Mouse (Mus musculus): ENCODE data around the gene Cd274.

DNA sequence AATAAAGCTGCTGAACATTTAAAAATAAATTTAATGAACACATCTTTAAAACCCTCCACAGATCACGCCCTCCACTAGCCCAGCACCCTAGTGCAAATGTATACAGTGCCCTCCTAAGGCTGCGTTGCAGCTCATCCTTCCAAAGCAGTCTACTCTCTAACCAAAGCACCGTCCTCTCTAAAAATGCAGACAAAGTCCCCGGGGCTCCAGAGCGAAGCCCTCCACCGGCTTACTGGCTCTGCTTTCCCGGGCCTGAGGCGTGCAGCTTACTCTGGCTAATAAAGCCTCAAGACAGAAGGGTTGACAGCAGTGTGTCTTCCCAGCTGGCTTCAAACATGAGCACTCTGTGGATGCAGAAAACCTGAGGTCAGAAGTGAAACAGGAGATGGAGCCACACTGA is 53.1 kb downstream of the Cd274 start:
- TF ChIP-seq POLR2A (IDR thresholded peaks at IDR 0.05; ENCODE audit: borderline replicate concordance, insufficient read depth, low read length) (no peak), CTCF (IDR thresholded peaks at IDR 0.05; ENCODE audit: borderline replicate concordance, insufficient read depth, low read depth, low read length) (no peak)

Measured in cerebellum, adult 2 months (tissue).